Mouse (Mus musculus): ENCODE results near the gene Got2.

DNA sequence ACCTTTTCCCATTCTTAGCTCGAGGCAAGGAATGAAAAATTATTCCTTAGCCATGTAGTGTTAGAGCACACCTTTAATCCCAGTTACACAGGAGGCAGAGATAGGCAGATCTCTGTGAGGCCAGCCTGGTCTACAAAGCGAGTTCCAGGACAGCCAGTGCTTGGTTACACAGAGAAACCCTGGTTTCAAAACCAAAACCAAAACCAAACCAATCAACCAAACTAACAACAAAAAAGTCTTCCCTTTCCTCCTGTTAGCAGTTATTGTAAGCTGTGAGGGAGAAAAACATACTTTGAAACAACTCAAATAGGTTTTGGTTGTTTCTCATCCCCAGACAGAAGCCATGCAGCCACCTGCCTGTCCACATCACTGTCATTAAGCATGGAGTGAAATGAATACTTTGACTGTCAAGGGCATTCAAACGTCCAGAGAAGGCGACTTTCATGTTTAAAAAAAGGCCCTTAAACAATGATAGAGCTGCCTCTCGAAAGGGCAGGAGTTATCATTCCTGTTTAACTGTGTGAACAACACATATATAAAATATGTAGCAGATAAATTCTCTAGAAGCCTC lies 3.0 kb downstream of the Got2 start:
- TF ChIP-seq CTCF (IDR thresholded peaks at IDR 0.05; ENCODE audit: extremely low read depth, insufficient read depth, low read length): no peak
- TF ChIP-seq POLR2A (IDR thresholded peaks at IDR 0.05; ENCODE audit: extremely low read depth, insufficient read depth, low read length): no peak
